Mouse (Mus musculus): ENCODE measurements around the gene Trappc5. TPM values are rescaled to one million over a fixed set of nuclear protein-coding genes. Genes with fewer than 3 reads are reported as not detected.

Gene Trappc5
- polyA plus RNA-seq, 1 experiment from 2014 or later = 36.8 TPM

GRCm38 (mm10) chr8:3679656-3680055 lies 3.6 kb downstream of the Trappc5 start:
- ATAC-seq (replicated peaks; ENCODE audit: insufficient number of reproducible peaks, low FRiP score, low TSS enrichment, low read depth) = no peak
- H3K4me2 ChIP-seq (ENCODE audit: low read depth, low read length) = no peak overlapping the region
- WGBS = 94% methylated on average over 5 of the region's 5 CpGs

GRCm38 (mm10) chr8:3682435-3682834 lies 6.3 kb downstream of the Trappc5 start:
- no peak overlapping the region for H3K9ac ChIP-seq (replicated peaks; ENCODE audit: low read length)
- ATAC-seq (replicated peaks; ENCODE audit: insufficient number of reproducible peaks, low FRiP score, low TSS enrichment, low read depth) = no peak
- H3K4me2 ChIP-seq (ENCODE audit: low read depth, low read length) = no peak overlapping the region
- DNase-seq (ENCODE audit: low spot score) = no peak
- H3K4me1 ChIP-seq (ENCODE audit: control insufficient read depth, insufficient read depth, low read length) = no peaks in the 10 kb centered on the region
- no peaks in the 10 kb centered on the region for H3K9me3 ChIP-seq (replicated peaks; ENCODE audit: control insufficient read depth, low read length)
- no peak overlapping the region for H3K4me3 ChIP-seq (ENCODE audit: low read depth, low read length)
- no peak overlapping the region for H3K27ac ChIP-seq (replicated peaks; ENCODE audit: low read depth, low read length)
- WGBS = 89% methylated on average over 5 of the region's 5 CpGs
- H3K36me3 ChIP-seq (replicated peaks; ENCODE audit: control insufficient read depth, insufficient read depth, low read depth, low read length) = peaks cover 9% of the 10 kb centered on the region
- H3K27me3 ChIP-seq (ENCODE audit: control insufficient read depth, insufficient read depth, low read length) = no peaks in the 10 kb centered on the region

More at GRCm38 (mm10) chr8:3679656-3680055, 3.6 kb downstream of the Trappc5 start:
- no peak for DNase-seq (ENCODE audit: low spot score)
- Histone ChIP-seq H3K27me3 (ENCODE audit: control insufficient read depth, insufficient read depth, low read length) (no peaks in the 10 kb centered on the region), H3K9me3 (replicated peaks; ENCODE audit: control insufficient read depth, low read length) (no peaks in the 10 kb centered on the region), H3K4me1 (ENCODE audit: control insufficient read depth, insufficient read depth, low read length) (no peaks in the 10 kb centered on the region), H3K27ac (replicated peaks; ENCODE audit: low read depth, low read length) (no peak overlapping the region), H3K4me3 (ENCODE audit: low read depth, low read length) (no peak overlapping the region), H3K9ac (replicated peaks; ENCODE audit: low read length) (no peak overlapping the region), H3K36me3 (replicated peaks; ENCODE audit: control insufficient read depth, insufficient read depth, low read depth, low read length) (peaks cover 9% of the 10 kb centered on the region)

- Histone ChIP-seq H3K4me1 (ENCODE audit: control insufficient read depth, insufficient read depth, low read length) (no peaks in the 10 kb centered on the region), H3K27me3 (ENCODE audit: control insufficient read depth, insufficient read depth, low read length) (no peaks in the 10 kb centered on the region), H3K27ac (replicated peaks; ENCODE audit: low read depth, low read length) (no peak overlapping the region), H3K9me3 (replicated peaks; ENCODE audit: control insufficient read depth, low read length) (no peaks in the 10 kb centered on the region), H3K9ac (replicated peaks; ENCODE audit: low read length) (no peak overlapping the region), H3K36me3 (replicated peaks; ENCODE audit: control insufficient read depth, insufficient read depth, low read depth, low read length) (peaks cover 9% of the 10 kb centered on the region), H3K4me2 (ENCODE audit: low read depth, low read length) (no peak overlapping the region), H3K4me3 (ENCODE audit: low read depth, low read length) (no peak overlapping the region)
- DNase-seq (ENCODE audit: low spot score) (no peak), ATAC-seq (replicated peaks; ENCODE audit: insufficient number of reproducible peaks, low FRiP score, low TSS enrichment, low read depth) (no peak)
- WGBS = 74% methylated on average over 6 of the region's 6 CpGs
Observed at GRCm38 (mm10) chr8:3683408-3684176, 7.5 kb downstream of the Trappc5 start.

GRCm38 (mm10) chr8:3684530-3684929 lies 8.4 kb downstream of the Trappc5 start:
- no peak for ATAC-seq (replicated peaks; ENCODE audit: insufficient number of reproducible peaks, low FRiP score, low TSS enrichment, low read depth)
- H3K9ac ChIP-seq (replicated peaks; ENCODE audit: low read length) = no peak overlapping the region
- H3K27ac ChIP-seq (replicated peaks; ENCODE audit: low read depth, low read length) = no peak overlapping the region
- H3K9me3 ChIP-seq (replicated peaks; ENCODE audit: control insufficient read depth, low read length) = no peaks in the 10 kb centered on the region
- no peaks in the 10 kb centered on the region for H3K4me1 ChIP-seq (ENCODE audit: control insufficient read depth, insufficient read depth, low read length)
- no peak for DNase-seq (ENCODE audit: low spot score)
- H3K36me3 ChIP-seq (replicated peaks; ENCODE audit: control insufficient read depth, insufficient read depth, low read depth, low read length) = peaks cover 3% of the 10 kb centered on the region
- no peak overlapping the region for H3K4me2 ChIP-seq (ENCODE audit: low read depth, low read length)
- no peak overlapping the region for H3K4me3 ChIP-seq (ENCODE audit: low read depth, low read length)
- no peaks in the 10 kb centered on the region for H3K27me3 ChIP-seq (ENCODE audit: control insufficient read depth, insufficient read depth, low read length)

GRCm38 (mm10) chr8:3685422-3685821 lies 9.3 kb downstream of the Trappc5 start:
- Histone ChIP-seq H3K36me3 (replicated peaks; ENCODE audit: control insufficient read depth, insufficient read depth, low read depth, low read length) (no peaks in the 10 kb centered on the region), H3K4me2 (ENCODE audit: low read depth, low read length) (no peak overlapping the region), H3K9ac (replicated peaks; ENCODE audit: low read length) (no peak overlapping the region), H3K4me3 (ENCODE audit: low read depth, low read length) (no peak overlapping the region), H3K4me1 (ENCODE audit: control insufficient read depth, insufficient read depth, low read length) (no peaks in the 10 kb centered on the region), H3K9me3 (replicated peaks; ENCODE audit: control insufficient read depth, low read length) (no peaks in the 10 kb centered on the region), H3K27ac (replicated peaks; ENCODE audit: low read depth, low read length) (no peak overlapping the region), H3K27me3 (ENCODE audit: control insufficient read depth, insufficient read depth, low read length) (no peaks in the 10 kb centered on the region)
- ATAC-seq (replicated peaks; ENCODE audit: insufficient number of reproducible peaks, low FRiP score, low TSS enrichment, low read depth) = no peak
- WGBS = 78% methylated on average over 5 of the region's 5 CpGs
- no peak for DNase-seq (ENCODE audit: low spot score)

- WGBS = 76% methylated on average over 6 of the region's 6 CpGs
Observed at GRCm38 (mm10) chr8:3687537-3687936, 11.4 kb downstream of the Trappc5 start.

GRCm38 (mm10) chr8:3690774-3691173 lies 14.7 kb downstream of the Trappc5 start:
- Histone ChIP-seq H3K36me3 (replicated peaks; ENCODE audit: control insufficient read depth, insufficient read depth, low read depth, low read length) (no peaks in the 10 kb centered on the region), H3K4me3 (ENCODE audit: low read depth, low read length) (no peak overlapping the region), H3K27me3 (ENCODE audit: control insufficient read depth, insufficient read depth, low read length) (no peaks in the 10 kb centered on the region), H3K9me3 (replicated peaks; ENCODE audit: control insufficient read depth, low read length) (no peaks in the 10 kb centered on the region), H3K27ac (replicated peaks; ENCODE audit: low read depth, low read length) (no peak overlapping the region), H3K4me1 (ENCODE audit: control insufficient read depth, insufficient read depth, low read length) (no peaks in the 10 kb centered on the region), H3K4me2 (ENCODE audit: low read depth, low read length) (no peak overlapping the region), H3K9ac (replicated peaks; ENCODE audit: low read length) (no peak overlapping the region)
- whole genome bisulfite sequencing = 77% methylated on average over 3 of the region's 3 CpGs
- DNase-seq (ENCODE audit: low spot score) = no peak
- ATAC-seq (replicated peaks; ENCODE audit: insufficient number of reproducible peaks, low FRiP score, low TSS enrichment, low read depth) = no peak

More at GRCm38 (mm10) chr8:3687537-3687936, 11.4 kb downstream of the Trappc5 start:
- no peaks in the 10 kb centered on the region for H3K4me1 ChIP-seq (ENCODE audit: control insufficient read depth, insufficient read depth, low read length)
- DNase-seq (ENCODE audit: low spot score) (no peak), ATAC-seq (replicated peaks; ENCODE audit: insufficient number of reproducible peaks, low FRiP score, low TSS enrichment, low read depth) (no peak)
- H3K4me3 ChIP-seq (ENCODE audit: low read depth, low read length) = no peak overlapping the region
- H3K36me3 ChIP-seq (replicated peaks; ENCODE audit: control insufficient read depth, insufficient read depth, low read depth, low read length) = no peaks in the 10 kb centered on the region
- no peak overlapping the region for H3K27ac ChIP-seq (replicated peaks; ENCODE audit: low read depth, low read length)
- no peak overlapping the region for H3K4me2 ChIP-seq (ENCODE audit: low read depth, low read length)
- no peaks in the 10 kb centered on the region for H3K27me3 ChIP-seq (ENCODE audit: control insufficient read depth, insufficient read depth, low read length)
- H3K9ac ChIP-seq (replicated peaks; ENCODE audit: low read length) = no peak overlapping the region
- H3K9me3 ChIP-seq (replicated peaks; ENCODE audit: control insufficient read depth, low read length) = no peaks in the 10 kb centered on the region

GRCm38 (mm10) chr8:3694121-3694520 lies 18.0 kb downstream of the Trappc5 start, which contains the start of gene Fcer2a:
Gene Fcer2a, minus strand, starts transcription at chr8:3694175.
- DNase-seq (ENCODE audit: low spot score) (no peak), ATAC-seq (replicated peaks; ENCODE audit: insufficient number of reproducible peaks, low FRiP score, low TSS enrichment, low read depth) (no peak)
- no peaks in the 10 kb centered on the region for H3K9me3 ChIP-seq (replicated peaks; ENCODE audit: control insufficient read depth, low read length)
- no peak within 1 kb of the TSS for H3K4me3 ChIP-seq (ENCODE audit: low read depth, low read length)
- H3K4me1 ChIP-seq (ENCODE audit: control insufficient read depth, insufficient read depth, low read length) = no peaks in the 10 kb centered on the region
- H3K9ac ChIP-seq (replicated peaks; ENCODE audit: low read length) = no peak within 1 kb of the TSS
- no peaks in the 10 kb centered on the region for H3K36me3 ChIP-seq (replicated peaks; ENCODE audit: control insufficient read depth, insufficient read depth, low read depth, low read length)
- H3K27me3 ChIP-seq (ENCODE audit: control insufficient read depth, insufficient read depth, low read length) = no peaks in the 10 kb centered on the region
- no peak within 1 kb of the TSS for H3K4me2 ChIP-seq (ENCODE audit: low read depth, low read length)
- no peak within 1 kb of the TSS for H3K27ac ChIP-seq (replicated peaks; ENCODE audit: low read depth, low read length)
- WGBS = 88% methylated on average over 3 of the region's 3 CpGs

Measured in embryonic facial prominence, embryonic 11.5 days (tissue).